Mouse (Mus musculus) embryo, embryonic 10.5 days (tissue): Measurements from ENCODE around the gene Tbl3.
A peak's percentile ranks its signal among the peaks of the same experiment; 100 is the strongest.
"Not testable (repeated sequence)": the region's sequence is repeated elsewhere in the genome, so short reads cannot be mapped to it uniquely, and the experiment has no call there.

Source experiments
- DNase-seq: peaks from one replicate; pipeline ENCODE4 v3.0.0-alpha.2; 2015; ENCODE audit warnings: low spot score

Tbl3 gene

GRCm38 (mm10) chr17:24727618-24728017, 20.2 kb upstream of the Tbl3 start, which contains the start of gene Rpl3l:
Gene Rpl3l (plus strand): TSS chr17:24727820.
- DNase-seq: no peak

DNA sequence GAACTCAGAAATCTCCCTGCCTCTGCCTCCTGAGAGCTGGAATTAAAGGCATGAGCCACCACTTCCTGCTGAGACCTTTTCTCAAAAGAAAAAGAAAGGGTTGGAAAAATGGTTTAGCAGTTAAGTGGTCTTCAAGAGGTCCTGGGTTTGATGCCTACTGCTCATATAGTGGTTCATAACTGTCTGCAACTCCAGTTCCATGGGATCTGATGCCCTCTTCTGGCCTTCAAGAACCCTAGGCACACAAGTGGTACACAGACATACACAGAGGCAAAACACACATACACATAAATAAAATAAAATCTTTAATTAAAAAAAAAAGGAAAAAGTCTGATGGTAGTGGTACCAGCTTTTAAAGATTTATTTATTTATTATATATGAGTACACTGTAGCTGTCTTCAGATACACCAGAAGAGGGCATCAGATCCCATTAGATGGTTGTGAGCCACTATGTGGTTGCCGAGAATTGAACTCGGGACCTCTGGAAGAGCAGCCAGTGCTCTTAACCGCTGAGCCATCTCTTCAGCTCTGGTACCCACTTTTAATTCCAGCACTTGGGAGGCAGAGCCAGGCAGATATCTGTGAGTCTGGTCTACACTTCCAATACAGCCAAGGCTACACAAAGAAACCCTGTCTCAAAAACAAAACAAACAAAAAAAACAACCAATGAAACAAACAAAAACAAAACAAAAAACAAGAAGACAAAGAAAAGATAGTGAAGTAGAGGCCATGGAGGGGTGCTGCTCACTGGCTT, 18.4 kb upstream of the Tbl3 start:
- DNase-seq: no peak

DNA sequence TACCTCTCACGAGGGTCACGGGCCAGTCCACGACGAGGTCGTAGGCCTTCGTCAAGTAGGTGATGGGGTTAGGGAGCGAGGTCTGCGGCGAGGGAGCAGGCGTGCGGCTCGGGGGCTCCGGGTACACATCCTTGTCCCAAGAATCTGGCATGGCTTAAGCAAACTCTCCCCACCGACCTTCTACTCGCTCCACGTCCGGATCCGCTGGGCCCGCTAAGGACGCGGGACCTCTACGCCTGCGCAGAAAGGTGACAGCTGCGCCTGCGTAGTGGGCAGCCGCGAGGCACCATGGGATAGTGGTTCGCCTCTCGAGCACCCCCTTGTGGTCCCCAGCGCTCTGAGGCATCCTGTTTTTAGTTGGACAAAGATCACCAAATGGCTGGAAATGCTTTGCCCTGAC, 16.7 kb upstream of the Tbl3 start, which contains the start of gene Ndufb10:
Gene Ndufb10 (minus strand): TSS at position 295 of the 400 bp plus-strand sequence.
- peak; percentile 98 for DNase-seq

- no peak for DNase-seq
These were observed 16.4 kb upstream of the Tbl3 start for GRCm38 (mm10) chr17:24723881-24724180.

DNA sequence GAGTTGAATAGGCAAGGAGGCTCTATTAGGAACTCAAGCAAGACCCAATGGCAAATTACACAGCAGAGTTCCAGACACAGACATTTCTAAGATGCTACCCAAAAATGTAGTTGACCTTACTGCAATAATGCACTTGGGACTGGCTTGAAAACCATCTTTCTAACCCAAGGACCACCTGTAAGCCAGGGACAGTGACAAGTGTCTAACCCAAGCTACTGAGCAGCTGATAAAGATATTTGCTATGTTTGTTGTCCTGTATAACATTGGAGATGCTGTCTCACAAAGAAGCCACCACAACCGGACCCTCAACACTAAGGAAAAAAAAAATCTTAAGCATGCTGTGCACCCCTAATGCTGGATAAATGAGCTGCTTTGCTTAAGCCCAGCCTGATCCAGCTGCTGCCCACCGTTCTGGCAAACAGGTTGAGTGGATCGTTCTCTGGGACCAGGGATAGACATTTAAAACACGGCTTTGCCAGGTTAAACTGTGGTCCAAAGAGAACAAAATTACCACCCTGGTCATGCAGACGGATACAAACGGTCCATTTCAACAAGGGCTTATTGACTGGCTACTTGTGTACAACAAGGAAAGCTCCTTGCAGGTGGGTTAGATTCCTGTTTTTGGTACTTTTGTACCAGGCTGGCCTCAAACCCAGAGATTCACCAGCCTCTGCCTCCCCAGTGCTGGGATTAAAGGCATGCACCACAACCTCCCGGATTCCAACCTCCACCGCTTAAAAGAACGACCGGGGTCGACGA, 15.8 kb upstream of the Tbl3 start:
- DNase-seq: peak; percentile 35

DNA sequence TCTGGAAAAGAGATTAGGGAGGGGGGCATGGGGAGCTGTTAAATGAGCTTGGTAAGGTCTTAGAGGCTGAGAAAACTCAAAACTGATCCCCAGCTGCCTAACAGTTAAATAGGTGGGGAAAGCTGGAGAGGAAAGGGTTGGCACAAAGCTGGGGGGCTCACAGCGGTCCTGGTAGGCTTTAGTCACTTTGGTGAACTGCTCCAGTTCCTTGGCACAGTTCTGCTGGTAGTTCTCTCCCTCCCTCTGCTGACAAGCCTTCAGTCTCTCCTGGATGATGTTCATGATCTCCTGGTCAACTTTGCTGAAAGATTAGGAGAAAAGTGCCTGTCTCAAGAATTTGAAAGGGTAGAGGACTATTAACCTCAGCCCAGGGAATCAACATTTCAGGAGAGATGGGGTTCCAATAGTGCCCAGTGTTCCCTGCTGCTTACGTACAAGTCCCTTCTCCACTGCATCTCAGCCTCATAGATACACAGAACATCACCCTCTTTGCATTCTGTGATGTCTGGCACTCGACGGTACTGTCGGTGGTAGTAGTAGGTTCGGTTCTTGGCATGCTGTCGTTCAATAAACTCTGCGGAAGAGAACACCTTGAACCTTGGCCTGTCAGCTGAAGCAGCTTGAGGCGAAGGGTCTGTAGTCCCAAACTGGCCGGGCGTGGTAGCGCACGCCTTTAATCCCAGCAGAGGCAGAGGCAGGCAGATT, 14.9 kb upstream of the Tbl3 start:
- peak; percentile 24 for DNase-seq

DNA sequence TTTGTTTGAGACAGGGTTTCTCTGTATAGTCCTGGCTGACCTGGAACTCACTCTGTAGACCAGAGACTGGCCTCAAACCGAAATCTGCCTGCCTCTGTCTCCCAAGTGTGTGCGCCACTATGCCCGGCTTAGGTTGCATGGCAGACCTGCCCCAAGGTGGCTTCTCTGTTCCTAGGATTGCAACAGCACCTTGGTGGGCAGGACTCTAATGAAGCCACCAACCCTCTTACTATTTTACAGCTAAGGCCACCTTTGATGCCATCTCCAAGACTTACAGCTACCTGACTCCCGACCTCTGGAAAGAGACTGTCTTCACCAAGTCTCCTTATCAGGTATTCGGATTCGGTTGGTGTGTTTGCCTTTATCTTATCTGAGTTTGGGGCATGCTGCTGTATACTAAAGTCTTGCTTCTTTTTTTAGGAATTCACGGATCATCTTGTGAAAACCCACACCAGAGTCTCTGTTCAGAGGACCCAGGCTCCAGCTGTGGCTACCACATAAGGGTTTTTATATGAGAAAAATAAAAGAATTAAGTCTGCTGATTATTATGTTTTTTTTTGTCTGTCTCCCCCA, 14.0 kb upstream of the Tbl3 start:
- not testable (repeated sequence) for DNase-seq

DNA sequence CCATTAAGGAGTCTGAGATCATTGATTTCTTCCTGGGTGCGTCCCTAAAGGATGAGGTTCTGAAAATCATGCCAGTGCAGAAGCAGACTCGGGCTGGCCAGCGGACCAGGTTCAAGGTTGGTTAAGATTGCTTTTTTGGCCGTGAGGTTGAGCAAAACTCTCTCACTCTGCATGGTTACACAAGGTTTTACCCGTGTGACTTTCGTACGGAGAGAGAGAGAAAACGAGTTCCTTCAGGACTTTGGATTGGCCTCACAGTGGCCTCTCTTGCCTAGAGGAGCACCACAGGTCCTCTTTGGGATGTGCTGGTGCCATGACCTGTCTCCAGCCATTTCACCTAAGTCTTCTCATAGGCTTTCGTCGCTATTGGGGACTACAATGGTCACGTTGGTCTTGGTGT, 13.2 kb upstream of the Tbl3 start:
- DNase-seq: peak; percentile 15

DNA sequence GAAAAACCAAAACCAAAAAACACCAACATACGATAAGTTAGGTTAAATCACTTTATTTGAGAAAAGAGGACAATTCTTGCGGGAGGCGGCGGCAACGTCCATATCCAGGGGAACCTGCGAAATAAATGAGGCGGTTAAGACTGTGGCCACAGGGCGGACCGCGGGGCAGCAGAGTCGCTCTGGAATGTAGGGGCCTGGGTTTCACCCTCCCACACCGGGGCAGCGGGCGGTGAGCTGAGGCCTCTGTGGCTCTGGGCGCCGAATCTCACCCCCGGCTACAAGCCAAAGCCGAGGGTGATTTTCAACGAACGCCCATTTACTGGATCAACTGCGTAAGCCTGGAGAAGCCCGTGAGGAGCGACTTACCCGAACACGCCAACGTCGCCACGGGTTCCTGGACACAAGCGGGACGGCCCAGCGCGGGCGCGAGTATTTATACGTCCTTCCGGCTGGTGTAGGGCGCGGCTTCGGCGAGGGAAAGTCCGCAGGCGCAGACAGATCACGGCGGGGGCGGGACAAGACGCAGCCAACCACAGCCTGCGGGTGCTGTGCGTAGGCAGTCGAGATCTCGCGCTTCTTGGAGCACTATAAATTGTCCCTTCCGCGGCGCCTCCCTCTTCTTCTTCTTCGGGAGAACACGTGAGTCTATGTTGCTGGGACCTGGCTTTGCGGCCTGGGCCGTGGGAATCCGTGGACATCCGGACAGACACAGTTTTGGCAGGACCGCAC, 12.2 kb upstream of the Tbl3 start:
- DNase-seq: peak; percentile 99

GRCm38 (mm10) chr17:24718938-24719337, 11.5 kb upstream of the Tbl3 start:
- not testable (repeated sequence) for DNase-seq

DNA sequence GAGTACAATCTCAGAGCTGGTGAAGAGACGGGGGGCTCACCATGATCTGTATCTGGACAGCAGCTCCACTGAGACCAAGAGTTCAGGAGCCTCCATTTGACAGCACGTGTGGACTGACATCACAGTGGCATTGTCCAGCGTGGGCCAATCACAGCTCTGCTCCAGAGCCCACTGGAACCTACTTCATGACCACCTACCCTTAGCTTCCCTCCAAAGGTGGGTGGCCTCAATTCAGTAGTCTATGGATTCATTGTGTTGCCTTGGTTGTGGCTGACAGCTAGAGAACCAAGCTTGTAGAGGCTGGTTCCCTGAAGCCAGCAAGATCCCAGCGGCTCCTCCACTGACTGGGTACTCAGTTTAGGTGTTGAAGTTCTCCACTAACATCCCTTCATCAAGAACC, 10.5 kb upstream of the Tbl3 start, which contains the start of the genes Rnf151 and Rps2:
Gene Rnf151 (minus strand): TSS at position 121 of the 400 bp plus-strand sequence.
Gene Rps2 (plus strand): TSS at position 174 of the 400 bp plus-strand sequence.
- no peak for DNase-seq

DNA sequence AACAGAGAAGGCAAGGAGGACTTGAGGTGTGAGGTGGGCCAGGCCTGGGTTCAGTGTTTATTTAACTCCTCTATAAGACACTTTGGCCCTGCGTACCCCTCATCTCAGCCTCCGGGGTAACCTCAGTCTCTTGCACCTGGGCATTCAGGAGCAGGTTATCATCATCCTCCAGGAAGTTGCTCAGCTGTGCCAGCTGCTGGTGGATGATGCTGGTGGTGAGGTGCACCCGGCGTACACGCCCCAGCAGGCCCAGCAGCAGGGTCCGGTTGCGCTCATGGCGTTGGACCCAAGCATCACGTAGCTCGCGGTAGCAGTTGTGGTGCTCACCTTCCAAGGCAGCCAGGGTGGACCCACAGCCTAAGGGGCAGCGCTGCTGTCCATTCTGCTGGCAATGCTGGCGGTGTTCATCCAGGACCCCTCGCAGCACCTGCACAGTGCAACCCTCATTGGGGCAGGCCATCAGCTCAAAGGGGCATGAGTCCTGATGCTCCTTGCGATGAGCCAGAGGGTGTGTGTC, 8.8 kb upstream of the Tbl3 start:
- DNase-seq: no peak

DNA sequence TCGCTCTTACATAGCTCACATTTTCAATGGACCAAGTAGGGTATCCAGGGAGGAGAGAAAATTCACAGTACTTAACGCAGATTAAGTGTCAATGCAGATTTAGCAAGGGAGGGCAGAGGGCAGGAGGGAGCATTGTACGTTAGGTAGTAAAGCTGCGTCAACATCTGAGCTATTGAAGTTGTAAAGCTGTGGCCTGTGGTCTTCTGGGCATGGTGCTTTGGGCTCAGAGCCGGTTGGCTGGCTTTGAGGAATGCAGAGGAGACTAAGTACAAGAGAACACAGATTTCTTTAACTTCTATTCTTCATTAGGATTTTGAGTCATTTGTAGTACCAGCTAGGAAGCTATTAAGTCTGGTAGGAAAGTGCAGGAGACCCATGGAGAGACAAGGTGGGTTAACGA, 8.1 kb upstream of the Tbl3 start:
- DNase-seq: no peak

DNA sequence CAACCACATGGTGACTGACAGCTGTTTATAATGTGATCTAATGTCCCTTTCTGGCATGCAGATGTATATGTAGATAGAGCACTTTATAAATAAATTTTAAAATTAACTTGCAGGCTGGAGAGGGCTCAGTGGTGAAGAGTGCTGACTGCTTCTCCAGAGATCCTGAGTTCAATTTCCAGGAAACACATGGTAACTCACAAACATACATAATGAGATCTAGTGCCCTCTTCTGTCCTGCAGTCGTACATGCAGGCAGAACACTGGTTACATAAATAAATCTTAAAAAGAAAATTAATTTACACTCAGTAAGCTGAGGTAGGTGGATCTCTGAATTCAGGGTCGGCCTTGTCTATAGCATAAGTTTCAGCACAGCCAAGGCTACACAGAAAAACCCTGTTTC, 1.2 kb upstream of the Tbl3 start:
- DNase-seq: peak; percentile 64

DNA sequence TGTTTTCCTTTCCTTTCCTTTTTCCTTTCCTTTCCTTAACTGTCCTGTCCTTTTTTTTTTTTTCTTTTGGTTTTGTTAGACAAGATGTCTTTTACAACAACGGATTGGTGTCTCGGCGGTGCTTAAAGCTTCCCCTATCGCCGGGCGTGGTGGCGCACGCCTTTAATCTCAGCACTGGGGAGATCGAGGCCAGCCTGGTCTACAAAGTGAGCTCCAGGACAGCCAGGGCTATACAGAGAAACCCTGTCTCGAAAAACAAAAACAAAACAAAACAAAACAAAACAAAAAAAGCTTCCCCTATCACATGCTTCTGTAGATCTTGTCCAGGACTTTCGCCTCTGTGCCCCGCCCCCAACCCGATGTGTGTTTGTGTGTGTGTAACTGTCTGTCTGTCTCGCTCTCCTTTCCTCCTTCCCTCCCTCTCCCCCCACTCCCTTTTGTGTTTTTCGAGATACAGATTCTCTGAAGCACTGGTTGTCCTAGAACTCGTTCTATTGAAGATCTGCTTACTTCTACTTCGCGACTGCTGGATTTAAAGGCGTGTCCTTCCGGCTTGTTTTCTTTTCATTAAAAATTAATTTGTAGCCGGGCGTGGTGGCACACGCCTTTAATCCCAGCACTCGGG, 453 bp upstream of the Tbl3 start:
- DNase-seq: peak; percentile 46

- no peak for DNase-seq
These were observed 1.6 kb downstream of the Tbl3 start for GRCm38 (mm10) chr17:24705821-24706220.

DNA sequence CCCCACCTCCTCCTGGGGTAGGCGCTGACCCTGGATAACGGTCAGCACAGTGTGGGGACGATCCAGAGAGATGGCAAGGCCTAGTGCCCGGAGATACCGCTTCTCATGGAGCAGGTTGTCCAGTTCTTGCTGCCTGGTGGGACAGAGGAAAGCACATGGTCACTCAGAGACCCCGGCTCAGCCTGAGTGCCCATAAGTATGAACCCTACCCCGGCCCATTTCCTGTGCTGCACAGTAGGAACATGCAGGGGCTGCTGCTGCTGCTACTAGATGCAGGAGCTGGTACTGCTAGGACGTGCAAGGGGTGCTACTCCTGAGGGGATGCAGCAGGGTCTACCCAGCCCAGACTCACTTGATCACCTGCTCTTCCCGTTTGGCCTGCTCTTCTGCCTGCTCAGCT, 6.2 kb downstream of the Tbl3 start:
- no peak for DNase-seq

DNA sequence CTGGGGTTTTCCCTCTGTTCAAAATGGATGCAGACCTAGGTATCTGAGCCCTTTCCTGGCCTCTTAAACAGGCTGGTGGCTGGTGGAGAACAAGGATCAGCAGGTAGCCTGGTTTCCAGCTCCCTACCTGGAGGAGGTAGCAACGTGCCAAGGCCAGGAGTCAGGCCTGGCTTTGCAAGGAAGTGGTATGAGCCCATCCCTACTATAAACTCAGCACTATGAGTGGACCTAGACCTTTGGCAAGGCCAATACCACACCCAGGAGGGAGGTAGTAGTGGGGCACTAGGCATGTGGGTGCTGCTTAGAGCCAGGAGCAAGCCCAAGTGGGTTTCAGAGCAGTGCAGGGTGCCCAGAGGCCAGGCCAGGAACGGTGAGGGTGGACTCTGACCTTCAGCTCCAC, 8.0 kb downstream of the Tbl3 start:
- DNase-seq: no peak

DNA sequence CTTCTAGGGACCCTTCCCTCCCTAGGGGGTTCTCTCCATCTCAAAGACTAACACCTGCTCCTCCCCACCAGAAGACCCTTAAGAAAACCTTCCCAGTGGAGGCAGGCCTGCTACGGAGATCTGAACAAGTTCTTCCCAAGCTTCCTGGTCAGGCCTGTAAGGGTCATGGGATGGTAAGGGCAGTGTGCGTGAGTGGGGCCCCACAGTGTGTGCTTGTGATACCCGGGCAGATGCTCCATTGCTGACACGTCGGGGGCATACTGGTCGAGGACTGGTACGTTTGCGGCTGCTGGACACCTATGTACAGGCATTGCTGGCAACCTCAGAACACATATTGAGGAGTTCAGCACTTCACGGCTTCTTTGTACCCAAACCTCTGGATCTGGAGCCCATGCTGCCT, 8.7 kb downstream of the Tbl3 start:
- DNase-seq: no peak

DNA sequence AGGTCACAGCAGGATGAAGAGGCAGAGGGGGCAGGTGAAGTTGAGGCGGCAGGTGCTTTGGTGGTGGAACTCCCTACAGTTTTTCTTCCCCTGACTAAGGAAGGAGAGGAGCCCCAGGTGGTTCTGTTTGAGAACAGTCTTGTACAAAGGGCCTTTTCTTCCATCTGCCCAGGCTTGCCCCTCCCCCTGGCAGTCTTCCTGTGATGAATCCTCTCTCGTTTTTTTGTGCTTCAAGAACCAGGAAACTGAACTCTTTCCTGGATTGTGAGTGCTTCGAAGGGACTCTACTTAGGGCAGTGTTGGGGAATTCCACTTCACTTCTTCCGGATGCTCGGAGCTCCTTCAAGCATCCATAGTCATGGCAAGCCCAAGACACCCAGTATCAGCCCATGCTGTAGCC, 9.5 kb downstream of the Tbl3 start:
- peak; percentile 26 for DNase-seq
